Mouse (Mus musculus): ENCODE data around the gene Pwp1. TPM values are rescaled to one million over a fixed set of nuclear protein-coding genes. Genes with fewer than 3 reads are reported as not detected.
"Not testable (repeated sequence)": the region's sequence is repeated elsewhere in the genome, so short reads cannot be mapped to it uniquely, and the experiment has no call there.

Gene Pwp1
- 103 and 106 TPM in 2 replicates for polyA plus RNA-seq (2014; fragmentation: Nextera tagmentation; extraction: Ambion mirVana)

DNA sequence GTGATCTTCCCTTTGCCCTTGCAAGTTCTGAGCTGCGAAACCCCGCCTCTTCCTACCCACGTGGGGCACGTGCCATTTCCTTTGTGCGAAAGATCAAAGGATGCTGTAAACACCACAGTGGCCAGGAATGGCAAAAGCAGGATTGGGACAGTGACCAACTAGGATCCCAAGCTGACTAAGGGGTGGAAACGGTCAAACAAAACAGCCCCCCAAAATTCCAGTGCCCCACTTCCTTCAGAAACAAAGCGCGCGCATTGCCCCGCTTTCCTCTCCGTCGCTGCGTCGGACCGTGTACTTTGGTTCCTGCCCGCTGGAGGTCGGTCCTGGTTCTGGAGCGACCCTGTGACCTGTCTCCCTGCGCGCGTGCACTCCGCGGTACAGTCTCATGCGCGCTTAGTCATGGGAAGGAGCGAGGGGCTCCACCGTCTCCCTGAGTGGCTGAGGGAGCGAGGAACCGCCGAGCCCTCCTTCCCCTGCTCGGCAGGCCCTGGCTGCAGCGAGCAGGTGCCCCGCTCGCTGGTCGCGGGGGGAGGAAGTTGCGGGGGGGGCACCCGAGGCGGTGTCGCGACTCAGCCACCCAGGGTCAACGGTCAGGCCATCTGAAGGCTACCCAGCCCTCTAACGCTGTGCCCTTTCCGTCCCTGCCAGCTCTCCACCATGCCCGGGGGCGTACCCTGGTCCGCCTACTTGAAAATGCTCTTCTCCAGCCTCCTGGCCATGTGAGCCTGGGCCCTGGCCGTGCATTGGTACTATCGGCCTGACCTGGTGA, at the start of gene Pwp1:
Gene Pwp1, plus strand, starts transcription at position 410 of the 769 bp plus-strand sequence.
- peak within 1 kb of the TSS; percentile 69 for H3K4me2 ChIP-seq (ENCODE audit: low read depth, severe bottlenecking)
- H3K4me3 ChIP-seq (ENCODE audit: low read depth, low read length): peak within 1 kb of the TSS; percentile 42
- H3K9ac ChIP-seq (ENCODE audit: low read length): peak within 1 kb of the TSS; percentile 80
- WGBS: 3% methylated on average over 39 of the region's 49 CpGs
- H3K27ac ChIP-seq (replicated peaks; ENCODE audit: low read depth, low read length); H3K27me3 ChIP-seq (ENCODE audit: control insufficient read depth, insufficient read depth, low read length); H3K4me1 ChIP-seq (ENCODE audit: control insufficient read depth, insufficient read depth, low read length); H3K9me3 ChIP-seq (ENCODE audit: control insufficient read depth, low read length); H3K36me3 ChIP-seq (ENCODE audit: control insufficient read depth, insufficient read depth, low read length): not testable (repeated sequence)
- peak; percentile 75 for DNase-seq (ENCODE audit: low spot score)
- peak; percentile 86 for ATAC-seq (ENCODE audit: insufficient number of reproducible peaks, low FRiP score, low TSS enrichment, low read depth)

- not testable (repeated sequence) for H3K9me3 ChIP-seq (ENCODE audit: control insufficient read depth, low read length); ATAC-seq (ENCODE audit: insufficient number of reproducible peaks, low FRiP score, low TSS enrichment, low read depth); H3K4me3 ChIP-seq (ENCODE audit: low read depth, low read length); H3K9ac ChIP-seq (ENCODE audit: low read length); H3K4me1 ChIP-seq (ENCODE audit: control insufficient read depth, insufficient read depth, low read length); H3K36me3 ChIP-seq (ENCODE audit: control insufficient read depth, insufficient read depth, low read length); DNase-seq (ENCODE audit: low spot score); H3K27ac ChIP-seq (replicated peaks; ENCODE audit: low read depth, low read length); H3K27me3 ChIP-seq (ENCODE audit: control insufficient read depth, insufficient read depth, low read length); H3K4me2 ChIP-seq (ENCODE audit: low read depth, severe bottlenecking)
- 81% methylated on average over 1 of the region's 3 CpGs for WGBS
Observed at GRCm38 (mm10) chr10:85822143-85822696, 7.1 kb upstream of the Pwp1 start.

DNA sequence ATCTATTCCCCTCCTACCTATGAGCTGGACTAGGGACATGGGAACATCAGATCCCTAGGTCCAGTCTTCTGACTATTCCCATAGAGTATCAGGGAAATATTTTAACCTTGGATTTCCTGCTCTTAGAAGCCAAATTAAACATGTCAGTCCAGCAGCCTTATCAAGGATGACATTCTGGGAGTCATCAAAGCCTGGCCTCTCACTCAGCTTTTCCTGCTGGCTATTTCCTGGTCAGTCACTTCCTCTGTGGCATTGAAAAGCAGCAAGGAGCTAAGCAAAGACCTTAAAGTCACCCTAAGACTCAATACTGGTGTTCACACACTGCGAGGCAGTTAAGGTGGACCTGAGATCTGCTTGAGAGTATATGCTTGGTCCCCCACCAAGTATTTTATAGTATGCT, 5.5 kb upstream of the Pwp1 start:
- not testable (repeated sequence) for H3K27ac ChIP-seq (replicated peaks; ENCODE audit: low read depth, low read length); H3K9ac ChIP-seq (ENCODE audit: low read length); H3K4me3 ChIP-seq (ENCODE audit: low read depth, low read length); H3K9me3 ChIP-seq (ENCODE audit: control insufficient read depth, low read length); H3K27me3 ChIP-seq (ENCODE audit: control insufficient read depth, insufficient read depth, low read length); DNase-seq (ENCODE audit: low spot score); H3K4me2 ChIP-seq (ENCODE audit: low read depth, severe bottlenecking); H3K36me3 ChIP-seq (ENCODE audit: control insufficient read depth, insufficient read depth, low read length); ATAC-seq (ENCODE audit: insufficient number of reproducible peaks, low FRiP score, low TSS enrichment, low read depth); H3K4me1 ChIP-seq (ENCODE audit: control insufficient read depth, insufficient read depth, low read length)
- 88% methylated on average over 1 of the region's 1 CpGs for WGBS

GRCm38 (mm10) chr10:85828722-85829084, 591 bp upstream of the Pwp1 start:
- H3K36me3 ChIP-seq (ENCODE audit: control insufficient read depth, insufficient read depth, low read length); DNase-seq (ENCODE audit: low spot score): not testable (repeated sequence)

DNA sequence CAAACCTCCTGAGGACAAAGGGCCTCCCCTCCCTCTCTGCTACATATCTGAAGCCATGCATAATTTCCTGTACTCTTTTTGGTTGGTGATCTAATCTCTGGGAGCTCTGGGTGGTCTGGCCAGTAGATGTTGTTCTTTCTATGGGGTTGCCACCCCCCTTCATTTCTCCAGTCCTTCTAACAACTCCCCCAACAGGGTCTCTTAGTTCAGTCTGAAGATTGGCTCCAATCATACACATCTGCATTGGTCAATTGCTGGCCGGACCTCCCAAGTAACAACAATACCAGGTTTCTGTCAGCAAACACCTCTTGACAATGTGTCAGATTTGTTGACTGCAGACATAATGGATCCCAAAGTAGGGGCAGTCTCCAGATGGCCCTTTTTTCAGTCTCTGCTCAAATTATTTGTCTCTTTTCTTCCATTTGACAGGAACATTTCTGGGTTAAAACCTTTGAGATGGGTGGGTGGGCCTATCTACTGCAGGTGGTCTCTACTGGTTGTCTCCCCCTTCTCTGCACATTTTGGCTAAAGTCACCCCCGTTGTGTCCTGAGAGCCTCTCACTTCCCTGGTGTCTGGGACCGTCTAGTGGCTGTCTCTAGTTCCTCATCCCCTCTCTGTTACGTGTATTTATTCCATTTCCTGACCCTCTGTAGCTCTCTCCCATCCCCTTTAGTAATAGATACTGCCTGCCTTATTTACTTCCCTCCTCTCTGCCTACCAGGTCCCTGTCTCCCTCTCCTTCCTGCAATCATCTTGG, 17.0 kb downstream of the Pwp1 start:
- H3K9ac ChIP-seq (ENCODE audit: low read length): no peak overlapping the region
- no peak overlapping the region for H3K4me3 ChIP-seq (ENCODE audit: low read depth, low read length)
- H3K27ac ChIP-seq (replicated peaks; ENCODE audit: low read depth, low read length): no peak overlapping the region
- no peak for ATAC-seq (ENCODE audit: insufficient number of reproducible peaks, low FRiP score, low TSS enrichment, low read depth)
- no peak for DNase-seq (ENCODE audit: low spot score)
- no peak overlapping the region for H3K4me2 ChIP-seq (ENCODE audit: low read depth, severe bottlenecking)
- WGBS: 75% methylated on average over 4 of the region's 4 CpGs
- H3K9me3 ChIP-seq (ENCODE audit: control insufficient read depth, low read length): no peaks in the 10 kb centered on the region
- H3K36me3 ChIP-seq (ENCODE audit: control insufficient read depth, insufficient read depth, low read length): no peaks in the 10 kb centered on the region
- H3K27me3 ChIP-seq (ENCODE audit: control insufficient read depth, insufficient read depth, low read length): no peaks in the 10 kb centered on the region
- no peaks in the 10 kb centered on the region for H3K4me1 ChIP-seq (ENCODE audit: control insufficient read depth, insufficient read depth, low read length)

More at GRCm38 (mm10) chr10:85828722-85829084, 591 bp upstream of the Pwp1 start:
- peak overlapping the region; percentile 69 for H3K4me2 ChIP-seq (ENCODE audit: low read depth, severe bottlenecking)
- not testable (repeated sequence) for H3K27ac ChIP-seq (replicated peaks; ENCODE audit: low read depth, low read length); ATAC-seq (ENCODE audit: insufficient number of reproducible peaks, low FRiP score, low TSS enrichment, low read depth); H3K9me3 ChIP-seq (ENCODE audit: control insufficient read depth, low read length); H3K27me3 ChIP-seq (ENCODE audit: control insufficient read depth, insufficient read depth, low read length); H3K4me1 ChIP-seq (ENCODE audit: control insufficient read depth, insufficient read depth, low read length)
- peak overlapping the region; percentile 80; the same call in 1 of the 2 replicates for H3K9ac ChIP-seq (ENCODE audit: low read length)
- 32% methylated on average over 5 of the region's 5 CpGs for WGBS
- H3K4me3 ChIP-seq (ENCODE audit: low read depth, low read length): peak overlapping the region; percentile 42; the same call in 1 of the 2 replicates

GRCm38 (mm10) chr10:85871698-85872478, 42.6 kb downstream of the Pwp1 start:
- H3K27ac ChIP-seq (replicated peaks; ENCODE audit: low read depth, low read length): no peak overlapping the region
- no peaks in the 10 kb centered on the region for H3K9me3 ChIP-seq (ENCODE audit: control insufficient read depth, low read length)
- under 1% methylated on average over 55 of the region's 55 CpGs for WGBS
- peak overlapping the region; percentile 66 for H3K4me2 ChIP-seq (ENCODE audit: low read depth, severe bottlenecking)
- peak overlapping the region; percentile 99 for H3K4me3 ChIP-seq (ENCODE audit: low read depth, low read length)
- H3K9ac ChIP-seq (ENCODE audit: low read length): peak overlapping the region; percentile 78
- H3K36me3 ChIP-seq (ENCODE audit: control insufficient read depth, insufficient read depth, low read length): peaks cover 15% of the 10 kb centered on the region; the same call in 1 of the 2 replicates
- no peaks in the 10 kb centered on the region for H3K27me3 ChIP-seq (ENCODE audit: control insufficient read depth, insufficient read depth, low read length)
- peak; percentile 95 for DNase-seq (ENCODE audit: low spot score)
- peak; percentile 94 for ATAC-seq (ENCODE audit: insufficient number of reproducible peaks, low FRiP score, low TSS enrichment, low read depth)
- peaks cover 4% of the 10 kb centered on the region; the same call in 1 of the 2 replicates for H3K4me1 ChIP-seq (ENCODE audit: control insufficient read depth, insufficient read depth, low read length)

DNA sequence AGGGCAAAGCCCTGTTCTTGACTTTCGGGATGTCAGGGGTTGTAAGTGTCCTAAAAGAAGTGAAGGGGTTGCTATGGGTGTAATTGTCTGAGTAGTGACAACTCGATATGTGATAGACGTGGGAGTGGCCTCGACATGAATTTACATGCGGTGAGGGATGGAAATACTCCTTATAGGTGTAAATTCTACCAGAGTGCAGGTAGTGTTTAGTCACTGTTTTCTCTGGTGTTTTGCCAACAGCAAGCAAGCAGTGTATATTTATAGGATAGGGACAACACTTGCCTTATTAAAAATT, 43.1 kb downstream of the Pwp1 start:
- H3K9ac ChIP-seq (ENCODE audit: low read length): peak overlapping the region; percentile 78
- WGBS: 4% methylated on average over 5 of the region's 5 CpGs
- H3K36me3 ChIP-seq (ENCODE audit: control insufficient read depth, insufficient read depth, low read length): peaks cover 15% of the 10 kb centered on the region; the same call in 1 of the 2 replicates
- no peak for ATAC-seq (ENCODE audit: insufficient number of reproducible peaks, low FRiP score, low TSS enrichment, low read depth)
- H3K4me3 ChIP-seq (ENCODE audit: low read depth, low read length): peak overlapping the region; percentile 99
- no peaks in the 10 kb centered on the region for H3K27me3 ChIP-seq (ENCODE audit: control insufficient read depth, insufficient read depth, low read length)
- no peaks in the 10 kb centered on the region for H3K9me3 ChIP-seq (ENCODE audit: control insufficient read depth, low read length)
- peaks cover 4% of the 10 kb centered on the region; the same call in 1 of the 2 replicates for H3K4me1 ChIP-seq (ENCODE audit: control insufficient read depth, insufficient read depth, low read length)
- H3K27ac ChIP-seq (replicated peaks; ENCODE audit: low read depth, low read length): no peak overlapping the region
- peak overlapping the region; percentile 66 for H3K4me2 ChIP-seq (ENCODE audit: low read depth, severe bottlenecking)
- no peak for DNase-seq (ENCODE audit: low spot score)
